24 mouse cellular contexts compared by ENCODE assay signal in the genomic region with DNA sequence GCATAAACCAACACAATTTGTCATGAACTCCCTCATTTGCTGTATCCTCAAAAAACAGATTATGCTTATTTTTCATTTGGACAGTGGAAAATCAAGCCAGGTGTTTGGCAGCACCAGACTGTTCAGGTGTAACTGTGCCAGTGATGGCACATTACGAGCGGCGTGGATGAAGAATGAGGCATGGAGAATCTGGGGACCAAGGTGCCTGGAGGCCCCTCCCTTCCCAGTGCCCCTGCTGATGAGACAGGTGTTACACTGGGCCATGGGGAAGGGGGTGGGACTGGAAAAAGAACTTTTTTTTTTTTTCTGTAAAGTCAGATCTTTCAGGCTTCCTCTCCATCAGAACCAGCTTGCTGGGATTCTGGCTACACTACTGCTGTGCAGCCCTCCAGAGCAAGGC.
DNase-seq lines count a peak whose midpoint lies in the region; ATAC-seq lines count a peak whose summit lies in the region.
"Had no signal": no experiment of that assay in that cellular context is flagged by ENCODE, and none has a peak within 500 bp of the region (broad histone marks: within the 10 kb centered on the region; RNA-seq: fewer than 3 reads in every experiment).

No protein-coding gene starts in this region.

- no peaks in the 10 kb centered on the region for H3K9me3 ChIP-seq in hindbrain, embryonic 15.5 days
- H3K9me3 ChIP-seq in hindbrain, embryonic 14.5 days (ENCODE audit: control insufficient read depth, low read length), result no peaks in the 10 kb centered on the region
- no peaks in the 10 kb centered on the region for H3K9me3 ChIP-seq in kidney, embryonic 15.5 days (replicated peaks)
- H3K9me3 ChIP-seq: embryonic facial prominence, embryonic 12.5 days; embryonic facial prominence, embryonic 15.5 days; heart, embryonic 12.5 days; heart, embryonic 15.5 days had no signal

- H3K27ac ChIP-seq in hindbrain, embryonic 15.5 days (replicated peaks), result no peak overlapping the region
- H3K27ac ChIP-seq in hindbrain, embryonic 14.5 days, result no peak overlapping the region
- 0 out of 2 replicates have a peak overlapping the region, but pooled peaks have one; percentile 32 for H3K27ac ChIP-seq in kidney, embryonic 15.5 days
- H3K27ac ChIP-seq: embryonic facial prominence, embryonic 12.5 days; embryonic facial prominence, embryonic 15.5 days; heart, embryonic 15.5 days; hindbrain, postnatal 0 days had no signal

- DNase-seq in hindbrain, embryonic 14.5 days (ENCODE audit: low spot score), result no peak
- no peak for DNase-seq in kidney, adult 18-20 months
- DNase-seq in kidney, postnatal 36 days, result peak; percentile 1 to 10
- no peak for DNase-seq in kidney, postnatal 14 days
- DNase-seq: adrenal gland, adult 2 months; adrenal gland, postnatal 14 days; cerebellum, adult 11 months; cerebellum, adult 2 months; cerebellum, adult 9-11 months; cerebellum, postnatal 25 days; gastrocnemius, postnatal 25 days; heart, adult 18-20 months; heart, postnatal 10 days; heart, postnatal 36 days had no signal

- 84% methylated on average over 3 of the region's 3 CpGs for WGBS in hindbrain, embryonic 15.5 days
- WGBS in hindbrain, embryonic 14.5 days, result 83% methylated on average over 3 of the region's 3 CpGs
- WGBS in kidney, embryonic 15.5 days, result 72% methylated on average over 3 of the region's 3 CpGs

- H3K4me3 ChIP-seq in hindbrain, embryonic 15.5 days, result no peak overlapping the region
- no peak overlapping the region for H3K4me3 ChIP-seq in hindbrain, embryonic 14.5 days (replicated peaks; ENCODE audit: low read length)
- no peak overlapping the region for H3K4me3 ChIP-seq in kidney, embryonic 15.5 days (replicated peaks)
- H3K4me3 ChIP-seq: embryonic facial prominence, embryonic 12.5 days; embryonic facial prominence, embryonic 15.5 days; heart, embryonic 12.5 days; heart, embryonic 15.5 days had no signal

- no peaks in the 10 kb centered on the region for H3K27me3 ChIP-seq in hindbrain, embryonic 15.5 days
- H3K27me3 ChIP-seq in hindbrain, embryonic 14.5 days (ENCODE audit: control insufficient read depth, insufficient read depth, low read length), result no peaks in the 10 kb centered on the region
- H3K27me3 ChIP-seq in kidney, embryonic 15.5 days, result no peaks in the 10 kb centered on the region
- H3K27me3 ChIP-seq: embryonic facial prominence, embryonic 12.5 days; embryonic facial prominence, embryonic 15.5 days; heart, embryonic 12.5 days; heart, embryonic 15.5 days had no signal

- H3K36me3 ChIP-seq in hindbrain, embryonic 15.5 days, result no peaks in the 10 kb centered on the region
- H3K36me3 ChIP-seq in hindbrain, embryonic 14.5 days (replicated peaks; ENCODE audit: control insufficient read depth, insufficient read depth), result no peaks in the 10 kb centered on the region
- no peaks in the 10 kb centered on the region for H3K36me3 ChIP-seq in kidney, embryonic 15.5 days
- H3K36me3 ChIP-seq: embryonic facial prominence, embryonic 12.5 days; embryonic facial prominence, embryonic 15.5 days; heart, embryonic 12.5 days; heart, embryonic 15.5 days had no signal

- H3K9ac ChIP-seq in hindbrain, embryonic 15.5 days, result no peak overlapping the region
- H3K9ac ChIP-seq in hindbrain, embryonic 14.5 days, result no peak overlapping the region
- H3K9ac ChIP-seq in kidney, embryonic 15.5 days, result no peak overlapping the region
- H3K9ac ChIP-seq: embryonic facial prominence, embryonic 12.5 days; embryonic facial prominence, embryonic 15.5 days; heart, embryonic 12.5 days; heart, embryonic 15.5 days had no signal

- H3K4me1 ChIP-seq in hindbrain, embryonic 15.5 days (replicated peaks), result no peaks in the 10 kb centered on the region
- no peaks in the 10 kb centered on the region for H3K4me1 ChIP-seq in hindbrain, embryonic 14.5 days (replicated peaks; ENCODE audit: control insufficient read depth, insufficient read depth, low read length)
- H3K4me1 ChIP-seq in kidney, embryonic 15.5 days, result no peaks in the 10 kb centered on the region
- H3K4me1 ChIP-seq: embryonic facial prominence, embryonic 12.5 days; embryonic facial prominence, embryonic 15.5 days; heart, embryonic 12.5 days; heart, embryonic 15.5 days had no signal

- 0 out of 2 replicates have a peak, but pooled peaks have one; percentile 54 for ATAC-seq in hindbrain, embryonic 15.5 days (ENCODE audit: low FRiP score, low read depth)
- no peak for ATAC-seq in hindbrain, embryonic 14.5 days (ENCODE audit: low FRiP score)
- peak; percentile 82 for ATAC-seq in kidney, embryonic 15.5 days (replicated peaks; ENCODE audit: low FRiP score)
- ATAC-seq: CD4-positive, CD25-positive, alpha-beta regulatory T cell, adult 4 months; forebrain, embryonic 14.5 days; hindbrain, postnatal 0 days; inflammation-experienced regulatory T-cells, adult 6 months had no signal

- no peak overlapping the region for H3K4me2 ChIP-seq in hindbrain, embryonic 15.5 days
- no peak overlapping the region for H3K4me2 ChIP-seq in hindbrain, embryonic 14.5 days (replicated peaks)
- no peak overlapping the region for H3K4me2 ChIP-seq in kidney, embryonic 15.5 days
- H3K4me2 ChIP-seq: embryonic facial prominence, embryonic 12.5 days; embryonic facial prominence, embryonic 15.5 days; heart, embryonic 12.5 days; heart, embryonic 15.5 days had no signal

Comparison
In these comparisons a context has a peak if more than half of its experiments do, and no peak if none do; other contexts are left out.
1. DNase-seq: peak in kidney, postnatal 36 days (2 of 2); none in hindbrain, embryonic 14.5 days (single experiment), kidney, adult 18-20 months (single experiment) and kidney, postnatal 14 days (single experiment).